Mouse (Mus musculus) liver, postnatal 0 days (tissue): ENCODE measurements at regions not wholly inside any gene's neighbourhood (a gene's known extent, or its start where the extent isn't known, plus 50 kb on each side); places are given as distances from the start of the nearest gene placed in this dataset.

ENCODE experiments used
- CTCF ChIP-seq: sonication (generic); IDR thresholded peaks from 2 replicates; pipeline ENCODE4 v1.5.1; 2016; ENCODE audit warnings: antibody characterized with exemption, low read depth
- EP300 ChIP-seq: IDR thresholded peaks from 2 replicates; pipeline ENCODE4 v1.6.1; 2016; ENCODE audit warnings: antibody characterized with exemption, low read depth, mild to moderate bottlenecking

- TF ChIP-seq CTCF (no peak), EP300 (no peak)
Observed at GRCm38 (mm10) chr1:60646828-60647227, 69.8 kb upstream of the Cd28 start.
